Mouse (Mus musculus) megakaryocyte progenitor cell, adult 5-6 weeks (primary cell): Measurements from ENCODE around the gene Tectb. TPM values are rescaled to one million over a fixed set of nuclear protein-coding genes. Genes with fewer than 3 reads are reported as not detected.
"Not testable (repeated sequence)": the region's sequence is repeated elsewhere in the genome, so short reads cannot be mapped to it uniquely, and the experiment has no call there.

Experiments used
- ATAC-seq: replicated peaks from 2 replicates; pipeline ENCODE4 v1.8.0; 2016; ENCODE audit warnings: mild to moderate bottlenecking, moderate TSS enrichment, inconsistent platforms; ENCODE audit not compliant: poor library complexity
- total RNA-seq, 2 experiments: library from RNA; stranded (forward) in 1 of 2; stranded (reverse) in 1 of 2; fragments of 157-497, 149-512 nt in 1 of 2; fragments of 200-1000 nt in 1 of 2; gene quantifications; 2 replicates each; pipeline versions ENCODE4 v1.2.3 to v1.2.4; 2015 to 2017

Gene Tectb
- total RNA-seq (2015) (not detected in 2 replicates), total RNA-seq (2017) (not detected in 2 replicates)

DNA sequence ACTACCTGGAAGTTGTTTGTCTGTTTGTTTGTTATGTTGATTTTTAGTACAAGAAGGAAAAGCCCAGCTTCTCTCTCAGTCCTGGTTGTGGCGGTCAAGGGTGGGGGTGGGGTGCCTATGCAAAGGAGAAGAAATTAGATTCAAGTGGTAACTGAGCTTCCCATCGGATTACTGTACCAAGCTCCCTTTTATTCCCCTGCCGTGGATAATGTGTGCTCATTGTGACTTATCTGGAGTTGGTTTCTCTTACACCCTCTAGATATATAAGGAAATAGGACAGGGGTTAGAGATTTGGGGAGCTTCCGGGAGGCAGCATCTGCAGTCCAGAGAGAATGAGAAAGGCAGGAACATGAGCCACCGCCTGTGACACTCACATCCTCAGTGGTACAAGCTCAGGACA lies at the start of gene Tectb:
Gene Tectb, plus strand, starts transcription at position 301 of the 400 bp plus-strand sequence.
- ATAC-seq, result no peak

GRCm38 (mm10) chr19:55131747-55132146 lies 48.8 kb upstream of the Tectb start:
- no peak for ATAC-seq

- no peak for ATAC-seq
Measured at GRCm38 (mm10) chr19:55132476-55132875, 48.1 kb upstream of the Tectb start.

DNA sequence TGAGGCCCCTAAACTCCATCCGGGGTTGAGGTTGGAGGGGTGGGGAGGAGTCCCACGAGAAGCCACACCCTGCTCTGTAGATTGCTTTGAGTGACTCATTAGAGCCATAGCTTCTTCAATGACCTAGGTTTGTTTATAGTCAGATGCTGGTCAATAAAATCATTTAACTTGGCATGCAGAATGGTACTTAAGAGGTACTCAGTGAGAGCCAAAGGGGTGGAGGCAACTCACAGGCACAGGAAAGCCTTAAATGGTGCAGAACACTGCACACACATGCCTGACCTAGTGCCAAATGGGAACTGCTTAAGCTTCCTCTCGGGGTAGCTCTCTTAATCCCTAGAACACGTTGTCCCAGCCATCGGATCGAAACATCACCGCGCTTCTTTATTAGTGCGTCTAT lies 46.0 kb upstream of the Tectb start:
- no peak for ATAC-seq

- ATAC-seq, result no peak
Measured at GRCm38 (mm10) chr19:55135918-55136317, 44.6 kb upstream of the Tectb start.

- ATAC-seq, result no peak
Measured at GRCm38 (mm10) chr19:55136693-55137427, 43.7 kb upstream of the Tectb start.

DNA sequence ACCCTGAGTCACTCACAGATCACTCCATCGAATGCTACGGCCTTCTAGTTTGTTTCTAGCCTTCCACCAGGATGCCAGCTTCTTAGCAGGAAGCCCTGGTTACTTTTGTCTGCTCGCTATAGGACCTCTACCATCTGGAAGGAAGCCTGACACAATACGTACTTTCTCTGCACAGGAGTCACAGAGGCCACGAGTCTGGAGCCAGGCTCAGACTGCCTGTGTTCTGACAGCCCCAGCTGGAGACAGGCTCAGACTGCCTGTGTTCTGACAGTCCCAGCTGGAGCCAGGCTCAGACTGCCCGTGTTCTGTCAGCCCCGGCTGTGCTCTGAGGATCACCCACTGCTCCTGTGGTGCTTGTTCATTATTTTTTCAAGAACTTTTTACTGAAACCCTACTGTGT lies 42.6 kb upstream of the Tectb start:
- ATAC-seq, result no peak

DNA sequence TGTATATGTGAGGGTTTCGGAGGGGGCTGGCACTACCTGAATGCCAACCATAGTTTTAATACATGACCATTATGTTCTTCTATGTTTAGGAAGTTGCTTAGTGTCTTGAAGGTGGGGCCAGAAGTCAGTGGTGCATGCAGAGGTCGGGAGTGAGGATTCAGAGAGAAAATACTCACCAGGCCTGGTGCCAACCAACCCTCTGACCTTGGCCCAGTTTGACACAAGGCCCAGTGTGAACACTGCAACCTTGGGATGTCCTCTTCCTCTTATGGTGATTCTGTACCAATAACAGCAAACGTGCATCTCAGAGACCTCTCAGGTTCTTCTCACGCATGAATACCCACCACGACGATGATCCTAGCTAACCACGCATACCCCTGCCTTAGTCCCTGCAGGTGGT lies 42.0 kb upstream of the Tectb start:
- ATAC-seq, result no peak

DNA sequence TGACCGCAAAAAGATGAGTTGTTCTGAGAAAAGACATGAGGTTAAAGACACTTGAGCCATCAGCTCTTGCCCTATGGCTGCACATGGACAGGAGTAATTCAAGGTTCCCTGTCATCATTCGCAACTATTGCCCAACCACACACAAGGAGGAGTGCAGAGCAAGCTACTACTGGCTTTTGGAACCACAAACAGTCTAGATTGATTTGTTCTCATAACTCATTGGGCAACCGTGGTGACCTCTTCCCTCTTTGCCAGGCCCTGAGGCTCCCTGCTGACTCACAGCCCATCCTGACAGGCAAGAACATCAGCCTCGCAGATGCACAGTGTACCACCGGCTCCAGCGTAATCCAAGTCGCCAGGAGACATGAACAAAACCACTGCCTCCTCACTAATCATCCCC lies 41.2 kb upstream of the Tectb start:
- ATAC-seq, result peak; percentile 98

DNA sequence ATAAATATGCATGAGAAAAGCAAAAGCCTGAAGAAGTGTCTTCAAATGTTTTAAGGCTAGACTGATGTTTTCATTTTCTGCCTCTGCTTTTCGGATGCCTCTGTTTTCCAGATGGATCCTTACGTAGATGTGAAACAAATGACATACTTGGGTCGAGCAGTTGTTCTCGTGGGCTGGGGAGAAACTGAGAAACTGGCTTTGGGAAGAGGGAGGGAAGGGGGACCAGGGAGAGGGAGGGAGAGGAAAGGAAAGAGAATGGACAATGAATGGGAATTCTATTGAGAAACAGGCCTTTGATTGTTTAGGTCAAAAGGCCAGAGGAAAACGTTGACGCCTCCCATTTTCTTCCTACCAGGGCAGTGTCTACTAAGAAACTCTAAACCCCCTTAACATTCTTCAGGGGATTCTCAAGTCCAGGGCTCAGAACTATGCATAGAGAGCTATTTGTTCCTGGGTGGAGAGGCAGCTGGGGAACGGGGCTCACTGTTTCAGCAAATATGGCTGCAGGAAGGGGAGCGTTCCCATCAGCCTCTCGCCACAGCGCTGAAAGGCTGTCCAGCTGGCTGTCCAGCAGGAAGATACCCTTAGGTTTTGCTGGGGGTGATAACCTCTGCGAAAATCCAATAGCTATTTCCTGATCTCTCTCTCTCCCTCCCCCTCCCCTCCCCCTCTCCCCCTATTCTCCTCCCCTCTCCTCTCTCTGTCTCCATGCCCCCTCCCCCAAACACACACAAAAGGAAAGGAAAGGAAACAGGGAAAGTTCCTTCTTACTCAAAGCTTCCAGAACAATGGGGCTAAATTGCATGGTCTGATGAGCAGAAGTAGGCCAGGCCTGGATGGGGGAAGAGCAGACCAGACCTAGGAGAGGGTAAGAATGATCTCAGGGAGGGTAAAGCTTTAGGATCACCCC lies 36.9 kb upstream of the Tectb start:
- ATAC-seq, result no peak

DNA sequence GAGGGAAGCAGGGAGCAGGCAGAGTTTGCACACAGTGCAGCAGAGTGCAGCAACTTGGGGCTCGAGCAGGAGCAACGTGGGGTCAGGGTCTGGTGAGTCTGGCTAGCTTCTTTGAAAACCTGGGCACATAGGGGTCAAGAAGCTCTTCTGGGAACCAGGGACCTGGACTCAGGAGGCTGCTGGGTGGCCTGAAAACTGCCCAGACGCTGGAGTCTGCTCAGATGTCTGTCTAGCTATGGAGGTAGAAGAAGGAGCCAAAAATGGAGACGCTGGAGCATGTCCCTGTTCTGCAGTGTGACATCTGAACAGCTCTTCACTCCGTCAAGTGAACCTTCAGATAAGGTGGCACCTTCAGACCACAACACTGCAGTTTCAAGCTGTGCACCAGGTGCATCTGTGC lies 35.8 kb upstream of the Tectb start:
- no peak for ATAC-seq

DNA sequence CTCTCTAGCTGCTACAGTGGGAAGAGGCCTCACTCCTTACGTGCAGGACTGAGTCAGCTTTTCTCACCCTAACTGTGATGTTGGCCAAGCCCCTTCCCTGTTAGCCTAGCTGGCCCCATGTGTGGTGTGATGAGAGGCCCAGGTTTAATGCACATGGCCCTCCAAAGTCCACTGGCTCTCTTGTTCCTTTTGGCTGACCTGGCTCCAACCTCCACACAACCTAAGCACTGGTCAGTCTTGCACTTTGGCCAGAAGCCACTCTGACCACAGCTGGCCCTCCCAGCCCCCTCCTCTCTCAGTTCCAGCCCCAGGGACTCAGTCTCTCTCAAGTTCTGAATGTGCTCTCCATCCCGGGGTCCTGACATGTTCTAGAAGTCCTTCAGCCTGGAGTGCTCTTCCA lies 35.4 kb upstream of the Tectb start:
- ATAC-seq, result no peak

DNA sequence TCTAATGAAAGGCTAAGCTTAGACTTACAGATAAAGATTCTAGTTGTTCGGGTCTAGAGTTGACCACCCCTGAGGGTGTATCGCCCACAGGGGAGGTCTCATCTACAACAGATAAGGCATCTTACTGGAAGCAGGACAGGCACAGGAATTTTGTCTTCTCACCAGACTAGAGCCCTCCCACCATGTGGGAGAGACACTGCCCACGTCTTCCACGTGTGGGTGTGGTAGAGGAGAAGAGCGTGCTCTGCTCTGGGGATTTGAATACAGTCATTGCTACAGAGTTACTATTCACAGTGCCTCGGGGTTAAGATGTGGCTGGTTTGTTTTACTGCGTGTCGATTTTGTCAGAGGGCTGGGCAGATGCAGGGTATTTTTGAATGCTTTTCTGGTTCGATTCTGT lies 33.0 kb upstream of the Tectb start:
- no peak for ATAC-seq

DNA sequence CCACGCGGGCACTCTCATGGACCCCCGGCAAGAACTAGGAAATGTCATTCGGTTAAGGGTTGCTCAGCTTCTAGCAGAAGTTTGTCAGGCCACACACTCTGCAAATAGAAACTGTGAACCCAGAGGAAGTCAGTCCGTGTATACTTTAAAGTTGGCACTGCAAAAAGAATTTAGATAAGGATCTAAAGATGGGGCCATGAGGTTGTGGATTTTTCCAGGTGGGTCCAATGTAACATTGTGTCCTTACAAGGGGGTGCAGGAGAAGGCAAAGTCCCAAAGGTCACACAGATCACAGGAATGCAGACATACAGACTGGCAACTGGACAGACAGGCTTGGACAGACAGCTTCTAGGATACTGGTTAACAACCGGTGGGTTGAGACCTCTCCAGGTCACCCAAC lies 32.4 kb upstream of the Tectb start:
- no peak for ATAC-seq

GRCm38 (mm10) chr19:55149646-55150045 lies 30.9 kb upstream of the Tectb start:
- ATAC-seq, result no peak

- not testable (repeated sequence) for ATAC-seq
Measured at GRCm38 (mm10) chr19:55152274-55152673, 28.3 kb upstream of the Tectb start.

GRCm38 (mm10) chr19:55152983-55153382 lies 27.6 kb upstream of the Tectb start:
- ATAC-seq, result no peak

- no peak for ATAC-seq
Measured at GRCm38 (mm10) chr19:55157029-55157428, 23.5 kb upstream of the Tectb start.

GRCm38 (mm10) chr19:55158606-55159005 lies 21.9 kb upstream of the Tectb start:
- ATAC-seq, result no peak

GRCm38 (mm10) chr19:55159826-55160225 lies 20.7 kb upstream of the Tectb start:
- no peak for ATAC-seq

GRCm38 (mm10) chr19:55162271-55162670 lies 18.3 kb upstream of the Tectb start:
- no peak for ATAC-seq

DNA sequence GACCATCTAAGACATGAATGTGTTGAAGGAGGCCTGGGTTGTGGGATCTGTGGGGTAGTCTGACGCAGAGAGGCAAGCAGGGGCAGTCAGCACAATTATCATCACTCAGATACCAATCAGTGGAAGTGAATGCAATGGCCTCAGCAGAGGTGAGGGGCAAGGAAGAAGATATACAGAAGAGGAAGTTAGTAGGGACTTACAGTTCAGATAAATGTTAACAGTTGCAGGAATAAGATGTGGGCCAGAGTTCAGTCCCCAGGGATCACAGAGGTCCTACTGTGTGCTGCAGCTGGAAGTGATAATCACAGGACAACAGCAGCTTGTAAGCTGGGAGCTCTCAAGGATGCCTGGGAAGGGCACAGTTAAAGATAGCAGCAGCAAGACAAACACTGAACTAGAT lies 16.4 kb upstream of the Tectb start:
- ATAC-seq, result no peak
